Mouse (Mus musculus) bone marrow macrophage, adult 2 months (primary cell): ENCODE measurements around the gene Prune1. TPM values are rescaled to one million over a fixed set of nuclear protein-coding genes. Genes with fewer than 3 reads are reported as not detected.
A peak's percentile ranks its signal among the peaks of the same experiment; 100 is the strongest.

Source experiments
- H3K27ac ChIP-seq: 2 replicates; pipeline ENCODE4 v1.5.1; 2012; ENCODE audit warnings: low read depth, low read length; ENCODE audit not compliant: insufficient read depth
- H3K4me1 ChIP-seq: 2 replicates; pipeline ENCODE4 v1.6.1; 2012; ENCODE audit warnings: low read length; ENCODE audit not compliant: control insufficient read depth, insufficient read depth
- H3K4me3 ChIP-seq: 2 replicates; pipeline ENCODE4 v1.5.1; 2012; ENCODE audit warnings: mild to moderate bottlenecking, low read length, moderate library complexity; ENCODE audit not compliant: insufficient read depth
- CTCF ChIP-seq: IDR thresholded peaks from 2 replicates; pipeline ENCODE4 v1.5.1; 2012; ENCODE audit warnings: low read depth, mild to moderate bottlenecking, low read length, moderate library complexity
- POLR2A ChIP-seq: IDR thresholded peaks from 2 replicates; pipeline ENCODE4 v1.6.1; 2012; ENCODE audit warnings: mild to moderate bottlenecking, low read depth, low read length, borderline replicate concordance
- polyA plus RNA-seq: library from polyadenylated mRNA; stranded (reverse); fragments of >200 nt; gene quantifications from 2 replicates; pipeline ENCODE4 v1.2.4, GENCODE M21; 2012; ENCODE audit not compliant: missing spikeins, insufficient read depth, insufficient read length

The Prune1 gene
- polyA plus RNA-seq, 1 experiment = 16.6 TPM

GRCm38 (mm10) chr3:95291041-95291440 is 9.2 kb upstream of the Prune1 start:
- no peak for TF ChIP-seq CTCF
- no peak for TF ChIP-seq POLR2A
- no peak overlapping the region for H3K27ac ChIP-seq
- no peak overlapping the region for H3K4me3 ChIP-seq
- H3K4me1 ChIP-seq = peaks cover 49% of the 10 kb centered on the region

- Histone ChIP-seq H3K4me1 (peaks cover 57% of the 10 kb centered on the region), H3K27ac (no peak overlapping the region), H3K4me3 (no peak overlapping the region)
- TF ChIP-seq CTCF (no peak), POLR2A (no peak)
Measured at GRCm38 (mm10) chr3:95290156-95290555, 8.3 kb upstream of the Prune1 start.

GRCm38 (mm10) chr3:95289419-95289818 is 7.5 kb upstream of the Prune1 start:
- H3K4me3 ChIP-seq = no peak overlapping the region
- H3K27ac ChIP-seq = no peak overlapping the region
- H3K4me1 ChIP-seq = peaks cover 60% of the 10 kb centered on the region
- TF ChIP-seq POLR2A = no peak
- no peak for TF ChIP-seq CTCF

GRCm38 (mm10) chr3:95287541-95287940 is 5.7 kb upstream of the Prune1 start:
- H3K4me1 ChIP-seq = peaks cover 44% of the 10 kb centered on the region
- H3K27ac ChIP-seq = no peak overlapping the region
- peak overlapping the region; percentile 75 for H3K4me3 ChIP-seq

GRCm38 (mm10) chr3:95286510-95286909 is 4.6 kb upstream of the Prune1 start:
- H3K4me1 ChIP-seq = peaks cover 36% of the 10 kb centered on the region
- no peak for TF ChIP-seq POLR2A
- no peak for TF ChIP-seq CTCF
- H3K4me3 ChIP-seq = peak overlapping the region; percentile 75
- H3K27ac ChIP-seq = peak overlapping the region; percentile 86

More at GRCm38 (mm10) chr3:95287541-95287940, 5.7 kb upstream of the Prune1 start:
- TF ChIP-seq CTCF (no peak), POLR2A (no peak)

GRCm38 (mm10) chr3:95286011-95286410 is 4.1 kb upstream of the Prune1 start:
- H3K4me3 ChIP-seq = peak overlapping the region; percentile 75
- TF ChIP-seq POLR2A (no peak), CTCF (no peak)
- peak overlapping the region; percentile 86 for H3K27ac ChIP-seq
- peaks cover 34% of the 10 kb centered on the region for H3K4me1 ChIP-seq

- Histone ChIP-seq H3K4me1 (peaks cover 38% of the 10 kb centered on the region), H3K4me3 (no peak overlapping the region)
- no peak for TF ChIP-seq POLR2A
- TF ChIP-seq CTCF = no peak
Measured at GRCm38 (mm10) chr3:95285390-95285789, 3.5 kb upstream of the Prune1 start.

GRCm38 (mm10) chr3:95284501-95285281 is 2.8 kb upstream of the Prune1 start:
- Histone ChIP-seq H3K4me1 (peaks cover 41% of the 10 kb centered on the region), H3K4me3 (peak overlapping the region; percentile 82; the same call in 1 of the 2 replicates), H3K27ac (no peak overlapping the region)
- no peak for TF ChIP-seq POLR2A
- TF ChIP-seq CTCF = no peak

More at GRCm38 (mm10) chr3:95285390-95285789, 3.5 kb upstream of the Prune1 start:
- H3K27ac ChIP-seq = no peak overlapping the region

- Histone ChIP-seq H3K27ac (peak overlapping the region; percentile 89), H3K4me1 (peaks cover 40% of the 10 kb centered on the region), H3K4me3 (peak overlapping the region; percentile 82)
- no peak for TF ChIP-seq POLR2A
Measured at GRCm38 (mm10) chr3:95284062-95284461, 2.2 kb upstream of the Prune1 start.

- peak overlapping the region; percentile 82 for H3K4me3 ChIP-seq
- peak overlapping the region; percentile 89 for H3K27ac ChIP-seq
- peaks cover 41% of the 10 kb centered on the region for H3K4me1 ChIP-seq
- no peak for TF ChIP-seq CTCF
- TF ChIP-seq POLR2A = no peak
Measured at GRCm38 (mm10) chr3:95283589-95283941, 1.7 kb upstream of the Prune1 start.
